Mouse (Mus musculus): ENCODE data around the gene Tns4.
A peak's percentile ranks its signal among the peaks of the same experiment; 100 is the strongest.

Gene Tns4

GRCm38 (mm10) chr11:99091666-99092065 lies 2.6 kb upstream of the Tns4 start:
- no peak for DNase-seq (ENCODE audit: low spot score)

- DNase-seq (ENCODE audit: low spot score): no peak
Observed at GRCm38 (mm10) chr11:99090391-99090790, 1.3 kb upstream of the Tns4 start.

GRCm38 (mm10) chr11:99088486-99088885 lies 620 bp downstream of the Tns4 start:
- no peak for DNase-seq (ENCODE audit: low spot score)

- DNase-seq (ENCODE audit: low spot score): no peak
Observed at GRCm38 (mm10) chr11:99084366-99084765, 4.7 kb downstream of the Tns4 start.

GRCm38 (mm10) chr11:99083516-99083915 lies 5.6 kb downstream of the Tns4 start:
- no peak for DNase-seq (ENCODE audit: low spot score)

- DNase-seq (ENCODE audit: low spot score): no peak
Observed at GRCm38 (mm10) chr11:99082098-99082497, 7.0 kb downstream of the Tns4 start.

- no peak for DNase-seq (ENCODE audit: low spot score)
Observed at GRCm38 (mm10) chr11:99081566-99081965, 7.5 kb downstream of the Tns4 start.

- DNase-seq (ENCODE audit: low spot score): no peak
Observed at GRCm38 (mm10) chr11:99080902-99081543, 8.1 kb downstream of the Tns4 start.

- no peak for DNase-seq (ENCODE audit: low spot score)
Observed at GRCm38 (mm10) chr11:99077869-99078268, 11.2 kb downstream of the Tns4 start.

- DNase-seq (ENCODE audit: low spot score): no peak
Observed at GRCm38 (mm10) chr11:99076744-99077319, 12.3 kb downstream of the Tns4 start.

GRCm38 (mm10) chr11:99073781-99074180 lies 15.3 kb downstream of the Tns4 start:
- no peak for DNase-seq (ENCODE audit: low spot score)

GRCm38 (mm10) chr11:99071866-99072265 lies 17.2 kb downstream of the Tns4 start:
- DNase-seq (ENCODE audit: low spot score): no peak

GRCm38 (mm10) chr11:99068455-99068854 lies 20.7 kb downstream of the Tns4 start:
- no peak for DNase-seq (ENCODE audit: low spot score)

GRCm38 (mm10) chr11:99067591-99067990 lies 21.5 kb downstream of the Tns4 start:
- no peak for DNase-seq (ENCODE audit: low spot score)

- peak; percentile 86 for DNase-seq (ENCODE audit: low spot score)
Observed at GRCm38 (mm10) chr11:99065979-99066378, 23.1 kb downstream of the Tns4 start.

GRCm38 (mm10) chr11:99065353-99065752 lies 23.8 kb downstream of the Tns4 start:
- no peak for DNase-seq (ENCODE audit: low spot score)

GRCm38 (mm10) chr11:99063406-99064131 lies 25.5 kb downstream of the Tns4 start:
- no peak for DNase-seq (ENCODE audit: low spot score)

- DNase-seq (ENCODE audit: low spot score): no peak
Observed at GRCm38 (mm10) chr11:99062661-99063060, 26.4 kb downstream of the Tns4 start.

- no peak for DNase-seq (ENCODE audit: low spot score)
Observed at GRCm38 (mm10) chr11:99060435-99060834, 28.7 kb downstream of the Tns4 start.

- no peak for DNase-seq (ENCODE audit: low spot score)
Observed at GRCm38 (mm10) chr11:99055571-99056452, 33.3 kb downstream of the Tns4 start.

- DNase-seq (ENCODE audit: low spot score): no peak
Observed at GRCm38 (mm10) chr11:99055143-99055542, 34.0 kb downstream of the Tns4 start.

GRCm38 (mm10) chr11:99047643-99048042 lies 41.5 kb downstream of the Tns4 start:
- DNase-seq (ENCODE audit: low spot score): no peak
